Mouse (Mus musculus): Measurements from ENCODE around the gene Trub2.
"Not testable (repeated sequence)": the region's sequence is repeated elsewhere in the genome, so short reads cannot be mapped to it uniquely, and the experiment has no call there.

The Trub2 gene

DNA sequence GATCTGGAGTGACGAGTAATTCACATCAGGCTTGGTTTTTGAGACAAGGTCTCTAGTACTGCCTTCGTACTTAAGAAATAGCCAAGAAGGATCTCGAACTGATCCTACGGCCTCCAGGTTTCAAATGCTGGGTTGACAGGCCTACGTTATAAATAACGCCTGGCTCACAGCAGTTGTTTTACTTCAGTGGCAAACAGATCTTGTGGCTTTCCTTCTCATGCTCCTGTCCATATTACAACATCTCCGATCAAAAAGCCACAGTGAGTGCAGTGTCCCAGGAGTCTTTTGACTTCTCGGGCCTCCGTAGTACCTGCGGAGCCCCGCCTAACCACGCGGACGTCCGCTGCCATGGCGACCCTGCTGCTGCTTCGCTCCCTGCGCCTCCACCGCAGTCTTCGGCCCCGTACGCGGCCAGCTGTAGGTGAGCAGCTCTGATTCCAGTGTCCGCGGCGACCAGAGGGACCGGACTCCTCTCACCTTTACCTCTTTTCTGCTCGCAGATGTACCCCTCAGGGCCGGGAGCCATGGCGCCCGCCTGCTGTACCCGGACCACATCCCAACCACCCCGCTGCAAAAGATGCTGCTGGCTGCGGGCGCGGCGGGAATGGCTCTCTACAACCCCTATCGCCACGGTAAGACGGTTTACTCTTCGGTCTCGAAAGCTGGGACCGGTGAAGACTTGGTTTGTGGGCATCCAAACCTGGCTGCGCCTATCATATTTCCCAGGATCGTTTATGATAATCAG, at the start of gene Trub2:
TSS of gene Trub2 (minus strand) at position 566 of the 745 bp plus-strand sequence.
- DNase-seq, result peak; percentile 90

DNA sequence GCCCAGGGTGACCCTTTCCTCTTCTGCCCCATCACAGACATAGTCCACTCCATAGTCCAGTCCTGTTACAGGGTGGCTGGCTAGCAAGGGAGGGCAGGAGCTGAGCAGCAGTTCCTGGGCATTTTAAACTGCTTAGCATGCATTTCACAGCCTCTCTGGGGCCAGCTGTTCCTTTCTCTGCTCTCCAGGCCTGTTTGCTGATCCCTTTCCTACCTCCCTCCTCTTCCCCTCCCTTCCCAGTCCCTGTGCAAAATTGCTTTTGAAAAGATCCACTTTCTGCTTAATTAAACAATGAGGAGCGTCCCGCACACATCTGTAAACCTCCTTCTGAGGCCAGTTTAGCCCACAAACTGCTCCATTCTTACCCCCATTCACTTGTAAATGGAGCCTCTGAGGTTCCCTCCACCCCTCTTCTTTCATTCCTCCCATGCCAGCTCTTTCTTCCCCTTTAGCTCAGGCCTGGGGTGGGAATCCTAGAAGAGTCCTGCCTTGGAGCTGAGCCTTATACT, 47.1 kb upstream of the Trub2 start:
- DNase-seq, result peak; percentile 61

- DNase-seq, result no peak
These were observed 45.5 kb upstream of the Trub2 start for GRCm38 (mm10) chr2:29833796-29834195.

- no peak for DNase-seq
These were observed 42.8 kb upstream of the Trub2 start for GRCm38 (mm10) chr2:29831106-29831505.

DNA sequence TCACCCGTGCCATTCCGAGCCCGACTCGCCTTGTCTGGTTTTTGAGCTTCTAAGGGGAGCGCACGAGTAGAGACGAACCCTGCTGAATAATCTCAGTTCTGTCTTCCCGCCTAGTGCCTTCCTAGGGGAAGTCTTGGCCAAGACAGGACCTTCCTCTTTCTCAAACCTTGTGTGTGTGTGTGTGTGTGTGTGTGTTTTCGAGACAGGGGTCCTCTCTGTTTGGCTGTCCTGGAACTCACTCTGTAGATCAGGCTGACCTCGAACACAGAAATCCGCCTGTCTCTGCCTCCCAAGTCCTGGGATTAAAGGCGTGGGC, 39.4 kb upstream of the Trub2 start:
- no peak for DNase-seq

GRCm38 (mm10) chr2:29826926-29827708, 38.8 kb upstream of the Trub2 start:
- DNase-seq, result peak; percentile 99

DNA sequence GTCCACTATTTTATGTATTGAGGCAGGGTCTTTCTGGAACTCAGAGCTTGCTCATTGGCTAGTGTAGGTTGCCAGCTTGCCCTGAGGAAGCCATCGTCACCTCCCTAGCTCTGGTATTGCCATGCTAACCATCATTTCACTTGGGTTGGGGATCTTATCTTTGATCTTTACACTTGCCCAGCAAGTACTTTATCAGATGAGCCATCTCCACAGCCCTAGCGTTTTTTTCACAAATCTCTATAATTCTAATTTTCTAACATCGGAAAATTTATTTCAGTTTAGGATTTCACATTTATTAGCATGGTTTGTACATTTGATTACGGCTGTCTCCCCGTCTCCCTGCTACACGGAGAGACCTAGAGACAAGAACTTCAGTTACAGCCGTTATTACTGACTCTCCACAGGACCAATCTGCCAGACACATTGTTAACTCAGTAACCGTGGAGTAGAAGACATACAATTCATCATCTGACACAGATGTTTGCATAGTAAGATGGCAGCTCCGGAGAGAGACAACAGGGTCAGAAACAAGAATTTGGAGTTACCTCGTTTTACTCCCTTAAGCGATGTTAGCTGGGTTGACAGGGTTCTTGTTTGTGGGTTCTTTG, 38.1 kb upstream of the Trub2 start:
- no peak for DNase-seq

GRCm38 (mm10) chr2:29820025-29820817, 31.9 kb upstream of the Trub2 start, which contains the start of gene Urm1:
Gene Urm1, plus strand, starts transcription at chr2:29820075.
- DNase-seq, result peak; percentile 58

- DNase-seq, result no peak
These were observed 31.1 kb upstream of the Trub2 start for GRCm38 (mm10) chr2:29819363-29819762.

- DNase-seq, result peak; percentile 91
These were observed 29.3 kb upstream of the Trub2 start for GRCm38 (mm10) chr2:29817426-29818232.

DNA sequence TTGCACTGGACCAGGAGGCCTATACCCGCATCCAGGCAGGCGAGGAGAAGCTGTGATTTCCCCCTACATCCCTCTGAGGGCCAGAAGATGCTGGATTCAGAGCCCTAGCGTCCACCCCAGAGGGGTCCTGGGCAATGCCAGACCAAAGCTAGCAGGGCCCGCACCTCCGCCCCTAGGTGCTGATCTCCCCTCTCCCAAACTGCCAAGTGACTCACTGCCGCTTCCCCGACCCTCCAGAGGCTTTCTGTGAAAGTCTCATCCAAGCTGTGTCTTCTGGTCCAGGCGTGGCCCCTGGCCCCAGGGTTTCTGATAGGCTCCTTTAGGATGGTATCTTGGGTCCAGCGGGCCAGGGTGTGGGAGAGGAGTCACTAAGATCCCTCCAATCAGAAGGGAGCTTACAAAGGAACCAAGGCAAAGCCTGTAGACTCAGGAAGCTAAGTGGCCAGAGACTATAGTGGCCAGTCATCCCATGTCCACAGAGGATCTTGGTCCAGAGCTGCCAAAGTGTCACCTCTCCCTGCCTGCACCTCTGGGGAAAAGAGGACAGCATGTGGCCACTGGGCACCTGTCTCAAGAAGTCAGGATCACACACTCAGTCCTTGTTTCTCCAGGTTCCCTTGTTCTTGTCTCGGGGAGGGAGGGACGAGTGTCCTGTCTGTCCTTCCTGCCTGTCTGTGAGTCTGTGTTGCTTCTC, 27.5 kb upstream of the Trub2 start:
- no peak for DNase-seq

DNA sequence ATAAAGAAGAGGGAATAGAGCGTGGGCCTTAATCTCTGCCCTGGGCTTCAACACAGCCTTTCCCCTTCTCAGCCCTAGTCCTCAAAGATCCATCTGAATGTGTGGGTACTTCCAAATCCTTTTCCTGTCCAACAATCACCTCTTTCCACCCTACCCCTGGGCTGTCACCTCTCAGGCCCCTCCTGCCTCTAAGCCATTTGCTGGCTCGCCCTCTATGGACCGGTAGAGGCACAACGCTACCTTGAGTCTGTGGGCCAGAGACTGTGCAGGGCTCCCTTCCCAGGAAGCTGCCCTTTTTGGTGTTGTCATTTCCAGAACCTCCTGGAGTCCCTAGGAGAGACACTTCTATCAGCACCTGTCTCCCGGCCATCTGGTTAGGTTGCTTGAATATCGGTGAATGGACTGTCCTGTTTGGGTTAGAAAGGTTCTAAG, 15.1 kb upstream of the Trub2 start:
- peak; percentile 42 for DNase-seq

DNA sequence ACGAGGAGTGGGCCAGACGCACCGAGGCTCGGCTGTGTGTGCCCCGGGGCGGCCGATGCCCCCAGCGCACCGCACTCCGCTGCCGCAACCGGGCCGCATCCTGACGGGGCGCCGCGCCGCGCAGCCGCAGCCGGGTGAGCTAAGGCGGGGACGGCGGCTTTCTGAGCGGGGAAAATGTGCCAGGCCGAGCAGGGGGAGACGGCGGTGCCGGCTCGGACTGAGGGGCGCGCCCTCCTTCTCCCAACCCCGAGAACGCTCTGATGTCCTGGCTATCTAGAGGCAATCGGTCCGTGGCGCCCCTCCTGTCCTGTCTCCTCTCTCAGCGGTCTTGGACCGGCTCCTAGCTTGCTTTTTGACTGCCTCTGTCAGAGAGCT, 14.5 kb upstream of the Trub2 start:
- DNase-seq, result no peak

- peak; percentile 96 for DNase-seq
These were observed 13.9 kb upstream of the Trub2 start, which contains the start of gene Slc27a4 for GRCm38 (mm10) chr2:29802075-29802826. Gene Slc27a4, plus strand, starts transcription at chr2:29802634.

GRCm38 (mm10) chr2:29792772-29793487, 4.6 kb upstream of the Trub2 start:
- DNase-seq, result no peak

DNA sequence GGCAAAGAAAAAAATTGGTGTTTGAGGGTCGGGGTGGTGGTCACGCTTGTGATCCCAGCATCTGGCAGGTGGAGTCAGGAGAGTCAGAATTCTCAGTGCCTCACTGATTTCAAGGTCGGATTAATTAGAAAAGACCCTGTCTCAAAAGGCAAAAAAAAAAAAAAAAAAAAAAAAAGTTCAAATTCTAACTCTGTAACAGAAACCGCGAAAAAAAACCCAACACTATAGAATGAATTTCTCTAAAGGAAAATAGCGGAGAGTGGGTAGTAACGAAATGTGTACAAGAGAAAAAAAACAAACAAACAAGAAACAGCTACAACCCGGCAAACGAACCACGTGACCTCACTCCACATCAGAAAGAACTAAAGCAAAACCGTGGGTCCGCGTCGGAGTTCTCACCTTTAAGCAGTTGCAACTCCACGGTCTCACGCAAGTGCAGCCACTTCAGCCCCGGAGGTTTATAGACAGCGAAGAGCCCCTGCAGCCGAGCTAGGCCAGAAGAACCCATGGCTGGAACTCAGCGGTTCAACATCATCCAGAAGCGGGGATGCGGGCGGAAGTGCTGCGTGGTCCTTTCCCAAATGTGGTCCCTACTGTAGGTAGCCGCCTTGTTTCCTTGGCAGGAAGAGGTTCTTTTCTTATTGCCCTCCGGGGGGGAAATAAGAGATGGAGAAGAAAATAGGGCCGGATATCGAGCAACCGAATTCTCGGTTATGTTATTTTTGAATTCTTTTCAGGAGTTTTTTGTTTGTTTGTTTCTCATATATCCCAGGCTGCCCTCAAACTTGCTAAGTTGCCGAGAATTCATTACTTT, 991 bp downstream of the Trub2 start, which contains the start of gene Coq4:
TSS of gene Coq4 (plus strand) at position 390 of the 814 bp plus-strand sequence.
- DNase-seq, result peak; percentile 97

- no peak for DNase-seq
These were observed 4.0 kb downstream of the Trub2 start for GRCm38 (mm10) chr2:29784290-29784689.

GRCm38 (mm10) chr2:29781256-29781655, 7.0 kb downstream of the Trub2 start:
- DNase-seq, result not testable (repeated sequence)

GRCm38 (mm10) chr2:29773323-29773722, 15.0 kb downstream of the Trub2 start:
- DNase-seq, result no peak

All from kidney, adult 9 months (tissue).